Mouse (Mus musculus) bone marrow, adult 2 months (tissue): Measurements from ENCODE around the gene Abr.

ENCODE experiments used
- CTCF ChIP-seq: fragments of 200-500 bp; IDR thresholded peaks from 2 replicates; pipeline ENCODE4 v1.5.1; 2011; ENCODE audit warnings: low read length, control low read depth; ENCODE audit not compliant: control insufficient read depth, insufficient read depth
- POLR2A ChIP-seq: fragments of 200-500 bp; IDR thresholded peaks from 2 replicates; pipeline ENCODE4 v1.6.1; 2011; ENCODE audit warnings: low read depth, mild to moderate bottlenecking, control low read depth, low read length, borderline replicate concordance; ENCODE audit not compliant: control insufficient read depth

DNA sequence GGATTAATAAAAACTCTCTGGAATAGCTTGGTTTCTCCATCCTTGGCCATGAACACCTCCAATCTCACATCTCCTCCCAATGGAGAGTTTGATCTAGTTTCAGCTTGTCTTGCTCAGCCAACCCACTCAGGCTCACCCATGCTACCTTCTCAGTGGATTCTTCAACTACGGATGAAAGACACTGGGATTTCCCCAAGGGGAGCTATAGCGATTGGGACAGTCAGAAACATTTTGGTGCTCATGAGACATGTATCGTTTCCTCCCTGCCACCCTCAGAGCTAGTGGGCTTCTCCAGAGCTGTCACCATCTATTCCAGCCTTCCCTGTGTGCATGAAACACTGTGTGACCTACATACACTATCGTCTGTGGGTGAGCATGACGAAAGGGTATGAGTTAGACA lies 160.4 kb downstream of the Abr start:
- TF ChIP-seq POLR2A (no peak), CTCF (no peak)
